9 mouse cellular contexts compared by ENCODE assay signal in genomic region chr8:103873598-103874502, GRCm38 (mm10).
DNase-seq lines count a peak whose midpoint lies in the region.
"Had no signal": no experiment of that assay in that cellular context is flagged by ENCODE, and none has a peak within 500 bp of the region (broad histone marks: within the 10 kb centered on the region; RNA-seq: fewer than 3 reads in every experiment).

No protein-coding gene starts in this region.

- H3K9me3 ChIP-seq in heart, embryonic 10.5 days = no peaks in the 10 kb centered on the region

- peaks cover 27% of the 10 kb centered on the region for H3K4me1 ChIP-seq in heart, embryonic 10.5 days
- H3K4me1 ChIP-seq: megakaryocyte, embryonic 14.5 days had no signal

- H3K27ac ChIP-seq in heart, embryonic 10.5 days = peak overlapping the region; percentile 84

- H3K27me3 ChIP-seq in heart, embryonic 10.5 days (ENCODE audit: insufficient read depth, poor library complexity, severe bottlenecking) = no peaks in the 10 kb centered on the region
- H3K27me3 ChIP-seq: megakaryocyte, embryonic 14.5 days had no signal

- H3K4me3 ChIP-seq in heart, embryonic 10.5 days = no peak overlapping the region
- H3K4me3 ChIP-seq: megakaryocyte, embryonic 14.5 days had no signal

- no peaks in the 10 kb centered on the region for H3K36me3 ChIP-seq in heart, embryonic 10.5 days

- peak; percentile 2 for DNase-seq in cerebellum, adult 8-10 months
- no peak for DNase-seq in cerebellum, adult 11 months
- peak; percentile 54 for DNase-seq in brain, adult 2 months (ENCODE audit: low read depth, low spot score)
- peak; percentile 79 for DNase-seq in heart, embryonic 10.5 days (ENCODE audit: low spot score)
- DNase-seq in kidney, postnatal 10 days = peak; percentile 70
- DNase-seq in yolk sac, embryonic 10.5 days (ENCODE audit: low spot score) = peak; percentile 13
- DNase-seq in spleen, adult 12 weeks (ENCODE audit: low spot score) = no peak
- DNase-seq in thymus, postnatal 36 days = no peak

- 23% methylated on average over 7 of the region's 7 CpGs for WGBS in heart, embryonic 10.5 days

Comparison
In these comparisons a context has a peak if more than half of its experiments do, and no peak if none do; other contexts are left out.
1. DNase-seq: peak in cerebellum, adult 8-10 months (single experiment), brain, adult 2 months (single experiment), heart, embryonic 10.5 days (single experiment), kidney, postnatal 10 days (single experiment) and yolk sac, embryonic 10.5 days (single experiment); none in cerebellum, adult 11 months (single experiment), spleen, adult 12 weeks (single experiment) and thymus, postnatal 36 days (0 of 2).